Mouse (Mus musculus) ES-E14 (cell line): ENCODE results near the gene Gm9611. TPM values are rescaled to one million over a fixed set of nuclear protein-coding genes. Genes with fewer than 3 reads are reported as not detected.
"Not testable (repeated sequence)": the region's sequence is repeated elsewhere in the genome, so short reads cannot be mapped to it uniquely, and the experiment has no call there.

ENCODE experiments used
- DNase-seq: peaks from one replicate; pipeline ENCODE4 v3.0.0-alpha.2; 2013; ENCODE audit warnings: low read depth, low spot score
- H3K27ac ChIP-seq: 2 replicates; pipeline ENCODE4 v1.5.1; 2012; ENCODE audit warnings: low read depth, mild to moderate bottlenecking, low read length, moderate library complexity, mixed read lengths; ENCODE audit not compliant: poor library complexity, insufficient read depth, severe bottlenecking
- H3K36me3 ChIP-seq: 2 replicates; pipeline ENCODE4 v1.6.1; 2012; ENCODE audit warnings: mild to moderate bottlenecking, low read length, moderate library complexity, mixed read lengths; ENCODE audit not compliant: control insufficient read depth, poor library complexity, insufficient read depth, severe bottlenecking
- H3K4me1 ChIP-seq, 2 experiments: fragments of 150-350 bp in 1 of 2; sonication (generic) in 1 of 2; 2 replicates each; pipeline ENCODE4 v1.6.1; 2012; ENCODE audit warnings: low read length in 2 of 2, mild to moderate bottlenecking in 1 of 2, mixed read lengths in 1 of 2; ENCODE audit not compliant: control insufficient read depth in 2 of 2, insufficient read depth in 2 of 2, poor library complexity in 1 of 2
- H3K4me3 ChIP-seq, 2 experiments: fragments of 150-350 bp in 1 of 2; sonication (generic) in 1 of 2; 2 replicates each; pipeline ENCODE4 v1.5.1; 2012; ENCODE audit warnings: low read length in 2 of 2, low read depth in 1 of 2, mild to moderate bottlenecking in 1 of 2, mixed read lengths in 1 of 2; ENCODE audit not compliant: insufficient read depth in 1 of 2, poor library complexity in 1 of 2, severe bottlenecking in 1 of 2
- H3K9ac ChIP-seq: 2 replicates; pipeline ENCODE4 v1.6.1; 2012; ENCODE audit warnings: low read depth, mild to moderate bottlenecking, low read length, mixed read lengths; ENCODE audit not compliant: poor library complexity, insufficient read depth, severe bottlenecking
- H3K9me3 ChIP-seq: fragments of 150-350 bp; sonication (generic); 2 replicates; pipeline ENCODE4 v1.6.1; 2012; ENCODE audit warnings: low read depth, mild to moderate bottlenecking, low read length; ENCODE audit not compliant: control insufficient read depth, insufficient read depth
- in situ Hi-C, 2 experiments: fragments of 600-800 bp; cut with MboI; formaldehyde crosslinking; loops; one replicate each; pipeline ENCODE4 v1.15.1; 2025; ENCODE audit warnings: low sequenced_read_pairs in 2 of 2, inconsistent platforms in 1 of 2; ENCODE audit not compliant: unreplicated experiment in 2 of 2
- total RNA-seq: library from RNA; depleted of rRNA; stranded (reverse); fragments of 300-350 nt; gene quantifications from 2 replicates; pipeline ENCODE4 v1.2.3, GENCODE M21; 2012; rRNA removed

Gene Gm9611
- total RNA-seq = not detected in 2 replicates

DNA sequence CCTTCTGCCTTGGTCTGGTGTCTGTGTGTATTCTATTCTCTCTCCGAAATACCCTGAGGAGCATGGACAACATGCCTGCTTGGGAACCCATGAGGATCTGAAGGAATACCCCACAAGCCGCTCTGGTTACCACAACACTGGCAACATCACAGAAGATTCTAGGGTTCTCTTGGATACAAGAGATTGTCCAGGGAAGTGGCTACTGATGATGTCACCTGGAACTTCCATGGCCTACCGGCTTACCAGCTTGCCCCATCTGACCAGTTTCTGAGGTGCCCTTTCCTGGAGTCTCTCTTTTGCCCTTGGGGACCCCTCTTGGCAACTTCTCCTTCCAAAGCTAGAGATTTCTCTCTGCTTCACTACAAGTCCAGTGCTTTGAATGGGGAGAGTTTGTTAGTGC is at the start of gene Gm9611:
Gene Gm9611 (minus strand): TSS at position 101 of the 400 bp plus-strand sequence.
- H3K9ac ChIP-seq, DNase-seq, H3K27ac ChIP-seq, H3K4me3 ChIP-seq, in situ Hi-C loops, H3K36me3 ChIP-seq, H3K4me1 ChIP-seq, H3K9me3 ChIP-seq: not testable (repeated sequence)

DNA sequence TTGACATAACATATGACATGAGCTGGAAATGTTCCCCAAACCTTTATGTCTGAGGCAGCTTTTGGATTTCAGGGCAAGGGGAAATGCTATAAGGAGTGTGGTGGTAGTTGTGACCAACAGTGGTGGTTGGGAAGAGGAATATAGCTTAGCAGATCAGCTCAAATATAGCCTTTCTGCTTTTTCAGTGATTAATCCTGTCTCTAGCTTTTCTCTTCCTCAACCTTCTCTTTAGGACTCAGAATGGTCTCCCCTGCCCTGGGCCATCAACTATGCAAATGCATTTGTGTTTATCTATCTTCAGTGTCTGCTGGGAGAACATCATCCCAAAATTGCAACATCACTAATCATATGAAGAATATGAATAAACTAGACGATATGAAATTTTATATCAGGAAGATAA is 12.8 kb upstream of the Gm9611 start, which contains the start of gene Gm7995:
Gene Gm7995 (plus strand): TSS at position 301 of the 400 bp plus-strand sequence.
- H3K9ac ChIP-seq, H3K4me1 ChIP-seq, H3K4me3 ChIP-seq, H3K9me3 ChIP-seq, DNase-seq, in situ Hi-C loops, H3K27ac ChIP-seq, H3K36me3 ChIP-seq: not testable (repeated sequence)

DNA sequence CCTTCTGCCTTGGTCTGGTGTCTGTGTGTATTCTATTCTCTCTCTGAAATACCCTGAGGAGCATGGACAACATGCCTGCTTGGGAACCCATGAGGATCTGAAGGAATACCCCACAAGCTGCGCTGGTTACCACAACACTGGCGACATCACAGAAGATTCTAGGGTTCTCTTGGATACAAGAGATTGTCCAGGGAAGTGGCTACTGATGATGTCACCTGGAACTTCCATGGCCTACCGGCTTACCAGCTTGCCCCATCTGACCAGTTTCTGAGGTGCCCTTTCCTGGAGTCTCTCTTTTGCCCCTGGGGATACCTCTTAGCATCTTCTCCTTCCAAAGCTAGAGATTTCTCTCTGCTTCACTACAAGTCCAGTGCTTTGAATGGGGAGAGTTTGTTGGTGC is 37.2 kb downstream of the Gm9611 start, which contains the start of gene Gm17026:
Gene Gm17026 (minus strand): TSS at position 101 of the 400 bp plus-strand sequence.
- DNase-seq, H3K9me3 ChIP-seq, H3K4me3 ChIP-seq, H3K36me3 ChIP-seq, in situ Hi-C loops, H3K4me1 ChIP-seq, H3K9ac ChIP-seq, H3K27ac ChIP-seq: not testable (repeated sequence)

Other genes with a start within 250 kb of the Gm9611 start
- not detected in 2 replicates for gene Gm7951, start 180.0 kb downstream of the Gm9611 start, total RNA-seq
- not detected in 2 replicates for gene Gm17027, start 134.7 kb downstream of the Gm9611 start, total RNA-seq
- not detected in 2 replicates for gene Gm3573, start 106.6 kb downstream of the Gm9611 start, total RNA-seq
- not detected in 2 replicates for gene Gm17026, start 37.3 kb downstream of the Gm9611 start, total RNA-seq
- gene Gm7995, start 12.9 kb upstream of the Gm9611 start, total RNA-seq = 0.18 and 0.21 TPM in 2 replicates
- not detected in 2 replicates for gene Gm8005, start 142.3 kb upstream of the Gm9611 start, total RNA-seq
- gene Gm8011, start 166.5 kb upstream of the Gm9611 start, total RNA-seq = not detected in 2 replicates
- gene Gm8020, start 205.0 kb upstream of the Gm9611 start, total RNA-seq = not detected in 2 replicates
- 0.18 TPM in 1 of 2 replicates, not detected in the other for gene Gm8024, start 226.9 kb upstream of the Gm9611 start, total RNA-seq